Mouse (Mus musculus) bone marrow macrophage, adult 2 months (primary cell): ENCODE measurements around the gene Tagln3. TPM values are rescaled to one million over a fixed set of nuclear protein-coding genes. Genes with fewer than 3 reads are reported as not detected.

Source experiments
- H3K27ac ChIP-seq: 2 replicates; pipeline ENCODE4 v1.5.1; 2012; ENCODE audit warnings: low read depth, low read length; ENCODE audit not compliant: insufficient read depth
- H3K4me1 ChIP-seq: 2 replicates; pipeline ENCODE4 v1.6.1; 2012; ENCODE audit warnings: low read length; ENCODE audit not compliant: control insufficient read depth, insufficient read depth
- H3K4me3 ChIP-seq: 2 replicates; pipeline ENCODE4 v1.5.1; 2012; ENCODE audit warnings: mild to moderate bottlenecking, low read length, moderate library complexity; ENCODE audit not compliant: insufficient read depth
- CTCF ChIP-seq: IDR thresholded peaks from 2 replicates; pipeline ENCODE4 v1.5.1; 2012; ENCODE audit warnings: low read depth, mild to moderate bottlenecking, low read length, moderate library complexity
- POLR2A ChIP-seq: IDR thresholded peaks from 2 replicates; pipeline ENCODE4 v1.6.1; 2012; ENCODE audit warnings: mild to moderate bottlenecking, low read depth, low read length, borderline replicate concordance
- polyA plus RNA-seq: library from polyadenylated mRNA; stranded (reverse); fragments of >200 nt; gene quantifications from 2 replicates; pipeline ENCODE4 v1.2.4, GENCODE M21; 2012; ENCODE audit not compliant: missing spikeins, insufficient read depth, insufficient read length

The Tagln3 gene
- polyA plus RNA-seq, 1 experiment = 0.44 TPM

DNA sequence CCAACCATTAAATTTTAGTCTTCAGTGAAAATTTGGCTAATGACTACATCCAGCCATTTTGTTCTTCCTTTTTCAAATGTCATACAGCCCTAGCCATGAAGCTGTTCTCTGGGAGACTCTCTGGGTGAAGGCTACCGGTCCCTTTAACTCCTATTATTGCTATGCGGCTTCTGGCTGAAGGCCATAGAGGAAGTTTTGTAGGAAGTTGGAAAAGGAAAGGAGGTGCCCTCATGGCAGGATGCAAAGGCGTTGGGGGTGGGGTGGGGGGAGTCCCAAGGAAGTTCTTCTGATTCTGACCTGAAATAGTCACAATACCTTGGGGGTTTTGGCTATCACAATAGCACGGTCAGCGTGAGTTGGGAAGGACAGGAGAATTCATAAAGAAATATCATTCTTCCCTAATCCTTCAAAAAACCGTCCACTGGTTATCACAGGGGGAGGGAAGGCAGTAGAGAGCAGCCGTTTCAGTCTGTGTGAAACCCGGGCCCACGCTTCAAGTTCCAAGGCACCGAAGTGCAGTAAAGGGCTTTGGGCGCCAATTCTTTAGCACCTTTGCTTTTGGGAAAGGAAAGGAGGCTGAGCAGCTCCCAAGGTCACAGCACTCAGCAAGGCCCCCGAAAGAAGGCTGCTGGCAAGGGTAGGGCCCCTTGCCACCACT is 33.1 kb upstream of the Tagln3 start:
- Histone ChIP-seq H3K4me1 (peaks cover 10% of the 10 kb centered on the region), H3K4me3 (no peak overlapping the region), H3K27ac (no peak overlapping the region)
- TF ChIP-seq POLR2A = no peak
- TF ChIP-seq CTCF = no peak

DNA sequence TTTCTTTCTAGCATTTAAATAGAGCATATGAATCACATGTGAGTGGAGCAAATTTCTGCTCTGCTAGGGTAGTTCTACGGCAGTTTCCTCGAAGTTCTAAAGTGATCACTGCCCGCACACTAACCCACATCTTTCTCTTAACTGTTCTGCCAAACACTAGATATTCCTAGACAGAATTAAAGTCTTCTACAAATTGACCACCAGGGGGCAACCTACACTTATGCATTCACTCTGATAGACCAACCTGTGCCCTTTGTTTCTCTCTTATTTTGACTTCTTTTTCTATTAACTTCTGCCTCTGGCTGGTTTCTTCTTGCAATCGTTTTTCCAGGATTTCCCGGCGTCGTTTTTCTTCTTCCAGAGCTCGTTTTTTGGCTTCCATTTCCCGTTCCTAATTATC is 32.4 kb upstream of the Tagln3 start:
- TF ChIP-seq POLR2A = no peak
- TF ChIP-seq CTCF = no peak
- Histone ChIP-seq H3K27ac (no peak overlapping the region), H3K4me3 (no peak overlapping the region), H3K4me1 (peaks cover 10% of the 10 kb centered on the region)

GRCm38 (mm10) chr16:45743591-45744144 is 19.3 kb upstream of the Tagln3 start:
- Histone ChIP-seq H3K27ac (no peak overlapping the region), H3K4me1 (peaks cover 15% of the 10 kb centered on the region), H3K4me3 (no peak overlapping the region)
- no peak for TF ChIP-seq CTCF
- no peak for TF ChIP-seq POLR2A

DNA sequence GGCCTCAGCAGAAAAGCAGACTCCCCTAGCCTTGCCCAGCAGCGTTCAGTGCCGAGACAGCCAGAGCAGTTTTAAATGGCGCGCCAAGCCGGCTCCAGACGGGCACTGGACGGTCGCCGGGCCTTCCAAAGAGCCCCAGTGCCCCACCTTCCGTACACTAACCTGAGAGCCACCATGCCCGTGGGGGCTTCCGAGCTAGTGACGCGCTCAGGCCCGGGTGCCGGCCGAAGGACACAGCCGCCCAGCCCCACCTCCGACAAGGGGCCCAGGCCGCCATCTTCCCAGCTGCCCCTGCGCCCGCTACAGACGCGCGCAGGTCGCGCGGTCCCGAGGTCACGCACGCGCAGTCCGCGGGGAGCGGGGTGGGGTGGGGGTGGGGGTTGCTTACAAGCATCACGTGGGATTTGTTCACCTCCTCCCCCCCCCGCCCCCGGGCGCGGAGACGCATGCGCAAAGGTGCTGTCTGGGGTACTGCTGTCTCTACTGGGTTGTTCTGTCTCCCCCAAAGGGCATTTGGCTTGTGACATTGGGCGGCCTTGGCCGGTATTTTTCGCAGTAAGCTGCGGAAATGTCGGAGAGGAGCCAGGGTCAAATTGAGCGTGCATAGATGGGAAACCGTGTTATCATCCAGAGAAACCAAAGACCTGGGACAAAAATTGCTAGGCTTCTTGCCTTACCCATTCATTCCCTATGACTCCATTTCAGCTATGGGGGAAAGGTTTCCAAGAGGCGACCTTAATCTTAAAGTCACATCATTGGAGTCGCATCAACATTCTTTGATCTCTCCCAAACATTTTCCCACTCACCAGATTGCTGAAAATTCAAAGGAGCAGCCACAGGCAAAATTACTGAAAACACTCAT is 18.4 kb upstream of the Tagln3 start, which contains the start of gene Abhd10:
Gene Abhd10 (minus strand): TSS at position 341 of the 862 bp plus-strand sequence.
- H3K4me1 ChIP-seq = peaks cover 22% of the 10 kb centered on the region
- H3K4me3 ChIP-seq = peak within 1 kb of the TSS; percentile 97
- no peak for TF ChIP-seq CTCF
- peak; percentile 86; the same call in 1 of the 2 replicates for TF ChIP-seq POLR2A
- peak within 1 kb of the TSS; percentile 69 for H3K27ac ChIP-seq

GRCm38 (mm10) chr16:45737880-45738279 is 13.5 kb upstream of the Tagln3 start:
- Histone ChIP-seq H3K4me3 (no peak overlapping the region), H3K4me1 (peaks cover 24% of the 10 kb centered on the region), H3K27ac (no peak overlapping the region)
- no peak for TF ChIP-seq POLR2A
- TF ChIP-seq CTCF = no peak

GRCm38 (mm10) chr16:45736724-45737123 is 12.3 kb upstream of the Tagln3 start:
- Histone ChIP-seq H3K4me3 (no peak overlapping the region), H3K27ac (0 out of 2 replicates have a peak overlapping the region, but pooled peaks have one; percentile 8), H3K4me1 (peaks cover 24% of the 10 kb centered on the region)
- TF ChIP-seq CTCF (no peak), POLR2A (no peak)

DNA sequence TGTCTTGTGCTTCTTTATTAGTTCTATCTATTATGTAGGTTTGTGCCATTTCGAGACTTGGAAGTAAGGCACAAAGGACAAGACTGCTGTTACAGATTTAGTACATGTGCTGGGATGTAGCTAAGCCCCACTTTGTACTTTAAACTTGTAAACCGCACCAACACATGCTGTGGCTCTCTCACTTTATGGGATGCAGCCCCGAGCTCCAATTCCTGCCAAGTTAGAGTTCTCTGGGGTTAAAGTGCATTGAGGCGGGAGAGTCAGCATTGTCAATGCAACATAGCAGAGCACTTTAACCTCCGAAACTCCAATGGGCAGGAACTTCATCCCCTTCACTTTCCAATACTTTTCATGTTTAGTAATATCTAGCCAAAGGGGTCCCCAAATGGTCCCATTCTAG is 4.8 kb upstream of the Tagln3 start:
- TF ChIP-seq POLR2A = no peak
- TF ChIP-seq CTCF = no peak
- Histone ChIP-seq H3K27ac (no peak overlapping the region), H3K4me3 (no peak overlapping the region), H3K4me1 (0 out of 2 replicates have a peak, but pooled peaks cover 2% of the 10 kb centered on the region)

DNA sequence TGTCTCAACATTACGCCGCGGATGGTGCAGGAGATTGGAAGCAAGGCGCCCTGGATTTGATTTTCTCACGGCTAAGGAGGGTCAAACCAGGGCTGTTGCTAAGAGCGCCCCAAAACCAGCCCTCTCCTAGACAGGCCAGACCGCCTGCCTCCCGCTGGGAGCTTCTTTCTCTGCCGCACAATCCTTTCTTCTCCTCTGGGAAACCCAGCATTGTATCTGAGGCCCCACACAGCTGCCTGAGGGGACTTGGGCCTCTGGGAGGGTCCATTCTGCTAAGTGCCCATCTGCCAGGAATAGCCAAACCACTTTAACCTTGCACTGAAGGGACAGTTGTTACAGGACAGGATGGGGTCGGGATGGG is 314 bp upstream of the Tagln3 start:
- Histone ChIP-seq H3K4me3 (no peak overlapping the region), H3K27ac (no peak overlapping the region), H3K4me1 (0 out of 2 replicates have a peak, but pooled peaks cover 2% of the 10 kb centered on the region)
- TF ChIP-seq POLR2A (no peak), CTCF (no peak)

GRCm38 (mm10) chr16:45723172-45723901 is 1.1 kb downstream of the Tagln3 start:
- H3K27ac ChIP-seq = no peak overlapping the region
- TF ChIP-seq CTCF = no peak
- no peak for TF ChIP-seq POLR2A
- no peaks in the 10 kb centered on the region for H3K4me1 ChIP-seq
- H3K4me3 ChIP-seq = no peak overlapping the region
